Mouse (Mus musculus) olfactory bulb, adult 2 months (tissue): ENCODE measurements at regions not wholly inside any gene's neighbourhood (a gene's known extent, or its start where the extent isn't known, plus 50 kb on each side); places are given as distances from the start of the nearest gene placed in this dataset.

ENCODE experiments used
- CTCF ChIP-seq: fragments of 200-500 bp; IDR thresholded peaks from 2 replicates; pipeline ENCODE4 v1.5.1; 2012; ENCODE audit warnings: low read depth, mild to moderate bottlenecking, low read length, moderate library complexity; ENCODE audit not compliant: insufficient read depth
- POLR2A ChIP-seq: fragments of 200-500 bp; IDR thresholded peaks from 2 replicates; pipeline ENCODE4 v1.6.1; 2012; ENCODE audit warnings: mild to moderate bottlenecking, low read depth, low read length, moderate library complexity; ENCODE audit not compliant: insufficient read depth

DNA sequence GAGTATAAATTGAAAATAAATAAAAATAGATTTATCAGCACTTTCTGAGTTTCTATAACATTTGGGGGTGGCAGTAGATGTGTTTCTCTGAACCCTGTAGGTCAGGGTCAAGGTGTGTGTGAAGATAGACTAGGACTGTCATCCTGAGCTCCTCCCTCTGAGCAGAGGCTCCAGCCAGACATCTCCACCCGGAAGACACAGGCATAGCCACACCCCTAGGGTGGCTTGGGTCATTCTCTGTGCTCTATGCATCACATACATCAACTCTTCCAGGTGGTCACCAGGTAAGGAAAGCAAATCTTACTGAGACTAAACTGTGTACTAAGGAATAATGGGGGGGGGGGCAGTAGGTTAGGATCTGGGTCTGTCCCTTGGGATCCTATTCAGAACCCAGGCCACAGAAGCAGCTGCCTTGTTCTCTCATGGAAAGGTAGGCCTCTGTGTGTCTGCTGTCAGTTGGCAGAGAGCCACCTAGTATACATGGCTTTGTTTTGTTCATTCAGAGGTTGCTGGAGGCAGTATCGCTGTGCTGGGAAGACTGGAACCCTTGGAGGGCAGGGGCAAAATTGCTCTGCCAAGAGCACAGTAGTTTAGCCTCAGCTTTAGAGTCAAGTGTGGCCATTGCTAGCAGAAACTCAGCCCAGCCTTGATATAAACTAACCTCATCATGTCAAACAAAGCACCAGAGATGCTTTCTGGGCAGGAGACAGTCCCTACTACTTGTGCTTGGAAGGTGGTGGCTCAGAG lies 240.3 kb downstream of the Bcl11a start:
- TF ChIP-seq POLR2A (no peak), CTCF (no peak)
